Mouse (Mus musculus) liver, postnatal 0 days (tissue): ENCODE results near the gene Cbx4.

Experiments
- CTCF ChIP-seq: sonication (generic); IDR thresholded peaks from 2 replicates; pipeline ENCODE4 v1.5.1; 2016; ENCODE audit warnings: antibody characterized with exemption, low read depth
- EP300 ChIP-seq: IDR thresholded peaks from 2 replicates; pipeline ENCODE4 v1.6.1; 2016; ENCODE audit warnings: antibody characterized with exemption, low read depth, mild to moderate bottlenecking

GRCm38 (mm10) chr11:119042466-119043272 lies 43.4 kb downstream of the Cbx4 start:
- TF ChIP-seq EP300 (no peak), CTCF (no peak)
